Mouse (Mus musculus) Patski (cell line): ENCODE measurements at regions not wholly inside any gene's neighbourhood (a gene's known extent, or its start where the extent isn't known, plus 50 kb on each side); places are given as distances from the start of the nearest gene placed in this dataset.
A peak's percentile ranks its signal among the peaks of the same experiment; 100 is the strongest.
"Not testable (repeated sequence)": the region's sequence is repeated elsewhere in the genome, so short reads cannot be mapped to it uniquely, and the experiment has no call there.

Experiments used
- ATAC-seq: fragments of 100-300 bp; one replicate; pipeline ENCODE4 v1.8.0; 2021
- CTCF ChIA-PET: fragments of 350-600 bp; sonication (Branson Sonifier 250); formaldehyde crosslinking; loops from one replicate; lab custom pipeline; 2022; ENCODE audit warnings: inconsistent platforms; lab: Charles Lee
- POLR2A ChIA-PET: fragments of 350-600 bp; sonication (Branson Sonifier 250); formaldehyde crosslinking; loops from one replicate; lab custom pipeline; 2022; ENCODE audit warnings: antibody characterized with exemption, inconsistent platforms; lab: Charles Lee
- DNase-seq: peaks from one replicate; pipeline ENCODE4 v3.0.0-alpha.2; 2011; ENCODE audit warnings: low read depth, low spot score
- H3K27me3 ChIP-seq: fragments of 371-371 bp; one replicate; pipeline ENCODE4 v1.5.1; 2021
- CTCF ChIP-seq: fragments of 100-300 bp; IDR thresholded peaks from one replicate; pipeline ENCODE4 v1.5.1; 2021
- in situ Hi-C: fragments of 300-500 bp; cut with MboI; formaldehyde crosslinking; loops from 3 replicates; pipeline ENCODE4 v1.11.1; 2018; ENCODE audit warnings: low pct_unique_long_range_greater_than_20kb, mixed read lengths

DNA sequence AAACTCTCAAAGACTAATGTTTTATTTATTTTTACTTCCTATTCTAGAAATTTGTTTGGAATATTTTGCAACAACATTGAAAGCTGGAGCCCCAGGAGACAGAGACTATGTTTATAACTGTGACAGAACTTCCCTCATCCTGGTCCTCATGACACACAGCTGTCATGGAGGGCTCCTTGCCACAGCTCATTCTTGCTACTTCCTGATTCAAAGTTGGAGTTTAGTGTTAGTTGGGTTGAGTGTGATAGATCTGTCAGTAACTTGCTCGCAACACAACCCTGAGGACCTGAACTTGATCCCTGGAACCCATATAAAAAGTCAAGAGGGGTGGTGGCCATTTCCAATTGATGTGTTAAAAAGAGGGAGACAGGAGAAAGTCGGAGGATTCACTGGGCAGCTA, 328.3 kb upstream of the Nox3 start:
- no peaks in the 10 kb centered on the region for H3K27me3 ChIP-seq
- no peak for TF ChIP-seq CTCF
- ChIA-PET POLR2A (no interaction called here), CTCF (no interaction called here)
- ATAC-seq, result no peak
- in situ Hi-C loops, result no loop called here
- DNase-seq, result no peak

DNA sequence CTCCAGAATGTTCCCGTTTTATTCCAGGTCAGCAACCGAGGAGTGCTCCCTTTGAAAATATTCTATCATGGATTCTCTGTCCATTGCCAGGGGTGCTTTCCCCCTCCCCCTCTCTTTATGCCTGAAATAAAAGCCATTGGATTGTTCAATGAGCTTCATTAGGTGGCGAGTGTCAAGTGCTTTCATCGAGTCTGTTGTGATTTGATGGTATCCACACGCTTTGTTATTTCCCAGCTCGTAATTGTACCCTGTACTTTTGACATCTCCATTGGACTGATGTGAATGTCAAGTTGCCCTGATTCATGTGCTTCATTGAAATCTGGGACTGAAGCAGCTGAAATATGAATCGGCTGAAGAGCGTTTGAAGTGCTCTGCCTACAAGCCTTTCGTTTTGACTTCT, 333.1 kb upstream of the Nox3 start:
- TF ChIP-seq CTCF, result no peak
- no peak for DNase-seq
- ATAC-seq, result no peak
- CTCF ChIA-PET, result interaction anchor here (1.5 kb wide), 1 partner anchor 8 kb away, joined by 4 read pairs; no protein-coding TSS in a partner anchor
- in situ Hi-C loops, result no loop called here
- POLR2A ChIA-PET, result no interaction called here
- H3K27me3 ChIP-seq, result peaks cover 6% of the 10 kb centered on the region

DNA sequence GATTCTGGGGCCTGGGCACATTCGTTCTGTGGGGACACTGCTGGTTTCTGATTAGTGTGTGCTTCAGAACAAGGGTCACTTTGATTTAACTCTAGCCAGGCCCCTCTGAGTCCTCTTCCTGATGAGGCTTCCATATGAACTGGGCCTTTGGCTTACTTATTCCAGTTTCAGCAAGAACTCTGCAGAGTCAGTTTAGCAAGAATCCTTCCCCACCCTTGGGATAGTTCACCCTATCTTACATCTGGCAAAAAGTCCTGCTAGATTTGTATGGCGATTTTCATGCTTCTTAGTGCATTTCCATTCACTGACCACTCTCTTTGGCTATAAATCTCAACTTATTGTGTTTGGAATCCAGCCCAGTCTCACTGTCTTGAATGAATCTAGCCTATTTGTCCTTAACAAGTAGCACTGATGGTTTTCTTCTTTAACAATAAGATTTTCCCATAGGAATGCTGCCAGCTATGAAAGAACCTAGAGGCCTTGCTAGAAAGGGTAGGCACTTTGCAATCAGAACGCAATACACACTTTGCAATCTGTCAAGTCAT, 338.8 kb upstream of the Nox3 start:
- ChIA-PET CTCF (interaction anchor here (1.1 kb wide), 1 partner anchor 19 kb away, joined by 3 read pairs; no protein-coding TSS in a partner anchor), POLR2A (no interaction called here)
- in situ Hi-C loops, result no loop called here
- ATAC-seq (no peak), DNase-seq (no peak)
- peaks cover 13% of the 10 kb centered on the region for H3K27me3 ChIP-seq
- TF ChIP-seq CTCF, result no peak

DNA sequence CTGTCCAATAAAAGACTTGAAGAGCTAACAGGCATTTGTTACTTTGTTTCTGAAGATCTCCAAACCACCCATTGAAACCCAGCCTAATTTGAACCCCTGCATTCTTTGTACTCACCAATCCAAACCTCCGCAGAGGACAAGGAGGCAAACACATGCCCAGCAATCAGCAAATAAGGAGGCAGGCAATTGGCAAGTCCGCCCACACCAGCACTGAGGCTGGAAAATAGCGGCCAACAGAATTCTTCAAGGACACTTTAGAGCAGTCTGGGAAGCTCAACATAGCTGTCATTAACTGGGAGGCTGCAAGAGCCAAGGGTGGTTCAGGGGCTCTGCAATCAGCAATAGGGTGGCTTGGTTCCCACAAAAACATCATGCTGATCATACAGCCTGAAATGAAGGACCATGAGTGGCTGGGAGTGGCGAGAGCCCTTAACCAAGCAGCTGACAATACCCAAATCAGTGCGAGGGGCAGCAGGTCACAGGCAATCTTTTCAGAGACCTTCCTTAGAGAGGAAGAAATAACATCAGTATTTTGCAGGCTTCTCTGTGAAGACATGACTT, 344.1 kb upstream of the Nox3 start:
- no peak for TF ChIP-seq CTCF
- POLR2A ChIA-PET, result interaction anchor here (0.6 to 0.7 kb wide), 2 partner anchors 125 to 232 kb away, joined by 3 to 7 read pairs; no protein-coding TSS in a partner anchor
- ATAC-seq (no peak), DNase-seq (no peak)
- peaks cover 18% of the 10 kb centered on the region for H3K27me3 ChIP-seq
- CTCF ChIA-PET, result interaction anchor here (1.1 kb wide), 1 partner anchor 13 kb away, joined by 3 read pairs; no protein-coding TSS in a partner anchor
- in situ Hi-C loops, result no loop called here

DNA sequence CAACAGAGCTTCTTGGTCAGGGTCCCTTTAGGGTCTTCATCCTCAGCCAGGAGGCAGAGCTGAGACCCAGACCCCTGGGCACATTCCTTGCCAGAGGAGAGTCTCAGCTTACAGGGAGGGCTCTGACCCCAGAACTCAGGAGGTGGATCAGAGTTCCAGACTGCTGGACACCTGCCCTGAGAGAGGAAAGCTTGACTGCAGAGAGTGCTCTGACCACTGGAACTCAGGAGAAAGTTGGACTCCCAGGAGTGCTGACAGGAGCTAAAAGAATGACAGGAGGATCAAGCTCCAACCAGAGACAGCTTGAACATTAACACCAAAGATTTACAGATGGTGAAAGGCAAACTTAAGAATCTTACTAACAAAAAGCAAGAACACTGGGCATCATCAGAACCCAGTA, 364.1 kb upstream of the Nox3 start:
- in situ Hi-C loops, H3K27me3 ChIP-seq, ATAC-seq, DNase-seq, POLR2A ChIA-PET, CTCF ChIA-PET: not testable (repeated sequence)

DNA sequence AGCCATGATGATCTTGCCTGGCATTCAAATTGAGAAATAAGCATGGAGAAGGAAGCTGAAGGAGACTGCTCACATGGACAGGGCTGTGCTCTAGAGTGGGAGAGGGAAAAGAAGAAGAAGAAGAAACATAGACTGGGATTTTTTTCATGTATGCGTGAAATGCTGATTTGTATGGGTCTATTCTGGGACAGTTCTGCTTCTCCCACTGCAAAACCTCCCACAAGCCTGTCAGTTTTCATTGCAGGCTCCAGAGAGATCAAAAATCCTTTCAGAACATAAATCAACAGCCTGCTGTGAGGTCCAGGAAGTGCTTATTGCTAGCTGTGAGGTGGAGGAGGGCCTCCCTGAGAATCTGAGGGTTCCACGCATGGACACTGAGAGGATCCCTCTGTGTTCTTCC, 377.3 kb upstream of the Nox3 start:
- H3K27me3 ChIP-seq, result peaks cover 26% of the 10 kb centered on the region
- no peak for ATAC-seq
- no peak for DNase-seq
- CTCF ChIA-PET, result no interaction called here
- POLR2A ChIA-PET, result no interaction called here
- TF ChIP-seq CTCF, result no peak
- in situ Hi-C loops, result no loop called here

DNA sequence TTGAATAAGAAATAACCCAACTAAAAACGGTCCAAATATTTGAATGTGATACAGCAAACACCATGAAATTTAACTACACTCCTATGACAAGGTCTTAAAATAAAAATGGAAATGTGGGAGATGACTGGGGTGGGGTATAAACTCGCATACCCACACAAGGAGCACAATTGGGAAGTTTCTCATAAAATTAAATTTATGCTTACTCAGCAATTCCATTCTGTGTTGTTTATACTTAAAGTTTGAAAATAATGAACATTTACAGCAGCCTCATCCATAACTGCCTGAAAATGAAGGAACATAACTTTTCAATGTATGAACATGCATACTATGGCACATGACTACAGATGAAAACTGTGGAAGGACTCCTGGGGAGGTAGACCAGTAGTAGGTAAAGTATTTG, 384.5 kb upstream of the Nox3 start:
- in situ Hi-C loops, result no loop called here
- DNase-seq (no peak), ATAC-seq (no peak)
- CTCF ChIA-PET, result no interaction called here
- peaks cover 5% of the 10 kb centered on the region for H3K27me3 ChIP-seq
- no peak for TF ChIP-seq CTCF
- POLR2A ChIA-PET, result no interaction called here

DNA sequence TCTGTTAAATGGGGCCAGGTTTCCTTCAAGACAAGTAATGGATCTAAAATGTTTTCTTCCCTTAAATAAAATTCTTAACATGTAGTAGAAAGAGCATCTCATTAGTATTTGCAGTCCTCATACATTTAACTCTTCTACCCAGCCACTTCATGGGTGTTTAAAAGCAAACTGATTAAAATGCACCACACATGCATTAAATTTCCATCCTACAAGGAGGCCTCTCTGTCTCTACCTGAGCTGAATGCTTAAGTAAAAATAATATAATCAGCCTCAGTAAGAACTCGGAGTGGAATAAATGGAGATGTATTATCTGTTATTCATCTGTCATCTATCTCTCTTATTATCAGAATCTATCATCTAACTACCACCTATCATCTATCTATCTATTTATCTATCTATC, 398.6 kb upstream of the Nox3 start:
- TF ChIP-seq CTCF, result no peak
- POLR2A ChIA-PET, result no interaction called here
- in situ Hi-C loops, result no loop called here
- CTCF ChIA-PET, result interaction anchor here (1.2 kb wide), 1 partner anchor 26 kb away, joined by 3 read pairs; no protein-coding TSS in a partner anchor
- no peak for DNase-seq
- H3K27me3 ChIP-seq, result peaks cover 32% of the 10 kb centered on the region
- ATAC-seq, result no peak

DNA sequence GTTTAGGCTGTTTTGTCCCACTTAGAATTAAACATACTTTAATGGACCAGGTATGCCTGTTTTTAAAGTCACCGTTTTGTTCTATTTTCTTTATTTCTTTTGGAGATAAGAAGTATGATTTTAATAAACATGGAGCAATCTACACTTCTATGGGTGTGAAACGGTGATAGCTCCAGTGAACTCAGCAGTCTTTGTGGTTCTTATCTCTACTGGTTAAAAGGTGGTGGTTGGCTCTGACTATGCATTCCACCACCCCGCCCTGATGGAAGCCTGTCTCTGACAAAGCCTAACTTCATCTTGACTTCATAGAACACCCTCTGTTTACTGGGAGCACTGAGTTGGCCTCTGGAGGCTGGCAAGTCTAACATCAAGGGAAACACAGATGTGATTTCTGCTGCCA, 407.3 kb upstream of the Nox3 start:
- POLR2A ChIA-PET, result no interaction called here
- no peak for TF ChIP-seq CTCF
- CTCF ChIA-PET, result interaction anchor here (1.3 kb wide), 1 partner anchor 15 kb away, joined by 3 read pairs; no protein-coding TSS in a partner anchor
- H3K27me3 ChIP-seq, result peaks cover 7% of the 10 kb centered on the region
- ATAC-seq (no peak), DNase-seq (no peak)
- in situ Hi-C loops, result no loop called here

DNA sequence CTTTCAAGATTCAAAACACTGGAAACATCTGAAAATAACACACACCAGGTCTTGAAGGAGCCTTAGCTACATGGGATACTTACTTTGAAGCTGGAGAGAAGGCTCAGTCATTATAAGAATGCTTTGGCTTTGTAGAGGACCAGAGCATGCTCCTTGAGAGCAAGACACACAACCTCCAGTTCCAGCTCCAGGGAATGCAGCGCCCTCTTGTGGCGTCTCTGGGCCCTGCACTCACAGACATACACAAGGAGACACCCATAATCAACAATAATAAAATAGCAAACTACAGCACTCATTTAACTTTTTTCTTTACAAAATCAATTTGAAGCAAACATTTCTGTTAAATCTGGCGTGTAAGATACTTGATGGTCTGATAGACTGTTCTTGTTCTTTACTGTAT, 413.2 kb upstream of the Nox3 start:
- in situ Hi-C loops, result no loop called here
- TF ChIP-seq CTCF, result peak; percentile 73
- no peak for ATAC-seq
- ChIA-PET POLR2A (no interaction called here), CTCF (interaction anchor here (0.8 to 1.3 kb wide), 3 partner anchors 8 to 16 kb away, joined by 3 read pairs; no protein-coding TSS in a partner anchor)
- DNase-seq, result no peak
- H3K27me3 ChIP-seq, result peaks cover 3% of the 10 kb centered on the region

DNA sequence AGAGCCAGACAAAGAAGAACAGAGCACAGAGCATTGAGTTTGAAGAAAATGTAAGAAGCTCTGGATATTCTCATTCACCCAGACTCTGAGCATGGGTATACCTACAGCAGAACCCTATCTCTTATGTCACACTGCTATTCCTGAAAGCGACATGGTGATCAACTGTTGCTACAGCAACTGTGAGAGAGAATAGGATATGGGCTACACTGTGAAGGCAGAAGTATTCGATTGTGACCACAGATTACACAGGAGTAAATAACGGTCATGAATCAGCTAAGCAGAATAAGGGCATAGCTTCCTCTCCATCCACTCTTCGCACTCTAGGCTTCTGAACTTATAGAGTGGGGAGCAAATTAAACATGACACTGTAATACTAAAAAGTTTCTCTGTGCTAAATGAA, 417.0 kb upstream of the Nox3 start:
- peaks cover 8% of the 10 kb centered on the region for H3K27me3 ChIP-seq
- no peak for ATAC-seq
- in situ Hi-C loops, result no loop called here
- CTCF ChIA-PET, result no interaction called here
- no peak for DNase-seq
- POLR2A ChIA-PET, result no interaction called here
- no peak for TF ChIP-seq CTCF
